Mouse (Mus musculus) cortical plate, adult 2 months (tissue): ENCODE results near the gene Nsrp1.

ENCODE experiments used
- CTCF ChIP-seq: fragments of 200-500 bp; IDR thresholded peaks from 2 replicates; pipeline ENCODE4 v1.5.1; 2011; ENCODE audit warnings: mild to moderate bottlenecking, control low read depth, low read length; ENCODE audit not compliant: insufficient read depth; ENCODE audit errors: extremely low read depth
- POLR2A ChIP-seq: fragments of 200-500 bp; IDR thresholded peaks from 2 replicates; pipeline ENCODE4 v1.6.1; 2011; ENCODE audit warnings: mild to moderate bottlenecking, low read length, control low read depth; ENCODE audit not compliant: insufficient read depth; ENCODE audit errors: extremely low read depth

GRCm38 (mm10) chr11:77096581-77096980 is 18.3 kb upstream of the Nsrp1 start:
- TF ChIP-seq CTCF (no peak), POLR2A (no peak)
